Mouse (Mus musculus) left cerebral cortex, postnatal 25 days (tissue): ENCODE data around the gene Gm20716. TPM values are rescaled to one million over a fixed set of nuclear protein-coding genes. Genes with fewer than 3 reads are reported as not detected.

Source experiments
- microRNA-seq, 2 experiments: library from miRNA; unstranded; fragments of <30 nt; microRNA quantifications; one replicate each; pipeline ENCODE4 v1.2.0; 2022
- total RNA-seq, 2 experiments: library from RNA; stranded (reverse); gene quantifications; 2 replicates each; pipeline ENCODE4 v1.2.3; 2021

Gene Gm20716
- total RNA-seq, 2 experiments from 2014 or later: 33.6 to 38.8 TPM

Small RNA genes lying within 50 kb of the gene (microRNA-seq; reads per million reads assigned to microRNA genes)
- 0 reads per million in 2 experiments for gene Gm24561

Other genes with a start within 250 kb of the Gm20716 start
- gene Ripor3, start 219.7 kb downstream of the Gm20716 start, total RNA-seq: under 1 TPM; 0.44 to 0.48 TPM
- 1 to 10 TPM; 5.0 to 5.2 TPM for gene Pard6b, start 149.4 kb downstream of the Gm20716 start, total RNA-seq
- gene Adnp, start 23.3 kb downstream of the Gm20716 start, total RNA-seq: 10 to 100 TPM; 79.6 to 83.3 TPM
- gene Dpm1, start 227 bp upstream of the Gm20716 start, total RNA-seq: 10 to 100 TPM; 54.6 to 55.4 TPM
- gene Mocs3, start 258 bp upstream of the Gm20716 start, total RNA-seq: 10 to 100 TPM; 15.4 to 16.6 TPM
- 10 to 100 TPM; 34.1 to 43.2 TPM for gene Kcng1, start 51.4 kb upstream of the Gm20716 start, total RNA-seq